Mouse (Mus musculus): ENCODE data around the gene Gm21964. TPM values are rescaled to one million over a fixed set of nuclear protein-coding genes. Genes with fewer than 3 reads are reported as not detected.

Gene Gm21964
- polyA plus RNA-seq, 1 experiment from 2014 or later: not detected

Other genes starting within 250 kb of the Gm21964 start
- gene Phlpp2, start 232.7 kb upstream of the Gm21964 start, polyA plus RNA-seq (2015; fragmentation: Nextera tagmentation; extraction: Ambion mirVana): 4.4 and 5.3 TPM in 2 replicates
- 1.6 and 2.2 TPM in 2 replicates for gene Marveld3, start 139.0 kb upstream of the Gm21964 start, polyA plus RNA-seq (2015; fragmentation: Nextera tagmentation; extraction: Ambion mirVana)
- not detected in 2 replicates for gene Tat, start 110.8 kb upstream of the Gm21964 start, polyA plus RNA-seq (2015; fragmentation: Nextera tagmentation; extraction: Ambion mirVana)
- not detected in 2 replicates for gene Chst4, start 61.5 kb upstream of the Gm21964 start, polyA plus RNA-seq (2015; fragmentation: Nextera tagmentation; extraction: Ambion mirVana)
- gene Zfp612, start 21.5 kb upstream of the Gm21964 start, polyA plus RNA-seq (2015; fragmentation: Nextera tagmentation; extraction: Ambion mirVana): 19.3 and 20.4 TPM in 2 replicates
- not detected in 2 replicates for gene Gm17720, start 1.5 kb downstream of the Gm21964 start, polyA plus RNA-seq (2015; fragmentation: Nextera tagmentation; extraction: Ambion mirVana)
- gene Calb2, start 67.0 kb downstream of the Gm21964 start, polyA plus RNA-seq (2015; fragmentation: Nextera tagmentation; extraction: Ambion mirVana): 112 and 126 TPM in 2 replicates
- 10.0 and 10.9 TPM in 2 replicates for gene Cmtr2, start 114.5 kb downstream of the Gm21964 start, polyA plus RNA-seq (2015; fragmentation: Nextera tagmentation; extraction: Ambion mirVana)
- gene Hydin, start 165.8 kb downstream of the Gm21964 start, polyA plus RNA-seq (2015; fragmentation: Nextera tagmentation; extraction: Ambion mirVana): 0.33 and 0.41 TPM in 2 replicates